Mouse (Mus musculus) brain, embryonic 18.5 days (tissue): Measurements from ENCODE around the gene Hadh.

ENCODE experiments used
- DNase-seq: peaks from one replicate; pipeline ENCODE4 v3.0.0-alpha.2; 2012; ENCODE audit warnings: low read depth, low spot score

Hadh gene

GRCm38 (mm10) chr3:131271157-131271556 lies 744 bp downstream of the Hadh start:
- no peak for DNase-seq

GRCm38 (mm10) chr3:131270381-131270780 lies 1.5 kb downstream of the Hadh start:
- no peak for DNase-seq

- no peak for DNase-seq
These were observed 5.4 kb downstream of the Hadh start for GRCm38 (mm10) chr3:131266366-131267050.

- DNase-seq = no peak
These were observed 6.4 kb downstream of the Hadh start for GRCm38 (mm10) chr3:131265516-131265915.

- no peak for DNase-seq
These were observed 8.0 kb downstream of the Hadh start for GRCm38 (mm10) chr3:131263766-131264486.

GRCm38 (mm10) chr3:131260418-131260817 lies 11.5 kb downstream of the Hadh start:
- no peak for DNase-seq

GRCm38 (mm10) chr3:131259392-131259965 lies 12.4 kb downstream of the Hadh start:
- DNase-seq = no peak

GRCm38 (mm10) chr3:131258921-131259320 lies 13.0 kb downstream of the Hadh start:
- DNase-seq = no peak

GRCm38 (mm10) chr3:131255399-131255981 lies 16.4 kb downstream of the Hadh start:
- DNase-seq = no peak

GRCm38 (mm10) chr3:131254991-131255390 lies 16.9 kb downstream of the Hadh start:
- no peak for DNase-seq

GRCm38 (mm10) chr3:131251601-131252000 lies 20.3 kb downstream of the Hadh start:
- no peak for DNase-seq

GRCm38 (mm10) chr3:131250978-131251377 lies 20.9 kb downstream of the Hadh start:
- DNase-seq = no peak

GRCm38 (mm10) chr3:131250283-131250682 lies 21.6 kb downstream of the Hadh start:
- no peak for DNase-seq

- DNase-seq = no peak
These were observed 23.5 kb downstream of the Hadh start for GRCm38 (mm10) chr3:131248444-131248843.

- no peak for DNase-seq
These were observed 24.1 kb downstream of the Hadh start for GRCm38 (mm10) chr3:131247851-131248250.

GRCm38 (mm10) chr3:131247447-131247846 lies 24.5 kb downstream of the Hadh start:
- DNase-seq = no peak

- no peak for DNase-seq
These were observed 25.3 kb downstream of the Hadh start for GRCm38 (mm10) chr3:131246579-131247046.

GRCm38 (mm10) chr3:131245766-131246578 lies 25.9 kb downstream of the Hadh start:
- peak; percentile 55 for DNase-seq

GRCm38 (mm10) chr3:131237785-131238633 lies 33.9 kb downstream of the Hadh start:
- DNase-seq = peak; percentile 64

GRCm38 (mm10) chr3:131237061-131237460 lies 34.8 kb downstream of the Hadh start:
- no peak for DNase-seq
